Mouse (Mus musculus) thymus, adult 2 months (tissue): ENCODE measurements at regions not wholly inside any gene's neighbourhood (a gene's known extent, or its start where the extent isn't known, plus 50 kb on each side); places are given as distances from the start of the nearest gene placed in this dataset.

Source experiments
- CTCF ChIP-seq: fragments of 200-500 bp; IDR thresholded peaks from 2 replicates; pipeline ENCODE4 v1.5.1; 2012; ENCODE audit warnings: mild to moderate bottlenecking, control low read depth, low read length, moderate library complexity, borderline replicate concordance; ENCODE audit not compliant: control insufficient read depth, poor library complexity, insufficient read depth; ENCODE audit errors: extremely low read depth
- POLR2A ChIP-seq: fragments of 200-500 bp; IDR thresholded peaks from 2 replicates; pipeline ENCODE4 v1.6.1; 2012; ENCODE audit warnings: mild to moderate bottlenecking, low read length, control low read depth, moderate library complexity; ENCODE audit not compliant: control insufficient read depth, poor library complexity, insufficient read depth; ENCODE audit errors: extremely low read depth

DNA sequence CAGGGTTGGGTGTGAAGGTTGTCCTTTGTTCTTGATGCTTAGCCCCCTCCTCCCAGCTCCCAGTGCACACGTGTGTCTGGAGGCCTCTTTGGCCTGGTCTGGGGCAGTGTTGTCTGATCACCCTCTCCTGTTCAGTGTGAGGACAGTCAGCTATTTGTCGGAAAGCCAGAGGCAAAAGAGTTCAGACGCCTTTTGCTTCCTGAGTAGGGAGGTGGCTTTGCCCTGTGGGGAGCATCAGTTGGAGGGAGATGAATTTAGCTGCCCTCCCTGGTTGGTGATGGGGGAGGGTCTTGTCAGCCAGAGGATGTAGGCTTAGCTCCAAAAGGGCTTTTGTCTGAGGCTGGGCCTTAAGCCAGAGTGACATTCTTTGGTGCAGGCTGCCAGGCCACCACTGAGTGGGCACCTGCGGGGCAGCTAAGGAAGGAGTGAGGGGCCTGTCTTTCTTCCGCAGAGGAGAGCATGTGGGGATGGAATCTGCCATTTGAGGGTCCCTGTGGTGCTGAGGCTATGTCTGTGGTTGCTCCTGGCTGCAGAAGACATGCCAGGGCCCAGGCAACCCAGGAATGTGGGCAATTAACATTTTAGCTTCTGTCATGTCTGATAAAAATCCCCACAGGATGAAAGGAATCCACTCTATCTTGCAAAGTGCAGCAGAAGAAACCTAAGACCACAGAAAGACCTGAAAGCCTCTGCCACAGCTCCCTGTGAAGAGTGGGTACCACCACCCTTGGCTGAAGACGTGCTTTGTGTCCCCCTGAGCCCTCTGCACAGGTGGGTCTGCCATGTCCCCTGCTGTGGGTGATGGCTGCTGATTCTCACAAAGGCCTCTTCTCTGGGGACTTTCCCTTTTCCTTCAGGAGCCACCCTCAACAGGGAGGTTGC, 265.6 kb downstream of the Gm49356 start:
- no peak for TF ChIP-seq CTCF
- no peak for TF ChIP-seq POLR2A
